Mouse (Mus musculus): ENCODE measurements at regions not wholly inside any gene's neighbourhood (a gene's known extent, or its start where the extent isn't known, plus 50 kb on each side); places are given as distances from the start of the nearest gene placed in this dataset.

DNA sequence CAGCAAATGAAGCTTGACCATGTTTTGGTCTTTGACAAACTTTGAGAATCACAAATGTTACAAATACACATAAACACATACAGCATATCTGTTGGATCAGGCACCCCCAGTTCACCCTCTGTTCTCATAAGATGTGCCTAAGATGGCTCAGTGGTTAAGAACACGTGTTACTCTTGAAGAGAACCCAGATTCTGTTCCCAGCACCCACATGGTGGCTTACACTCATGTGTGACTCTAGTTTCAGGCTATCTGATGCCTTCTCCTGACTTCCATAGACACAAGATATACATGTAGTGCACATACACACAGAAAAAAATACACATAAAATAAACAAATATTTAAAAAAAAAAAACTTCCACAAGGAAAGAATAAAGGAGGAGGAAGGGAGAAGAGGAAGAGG is 191.7 kb downstream of the Gm11361 start:
- no peak for DNase-seq

DNA sequence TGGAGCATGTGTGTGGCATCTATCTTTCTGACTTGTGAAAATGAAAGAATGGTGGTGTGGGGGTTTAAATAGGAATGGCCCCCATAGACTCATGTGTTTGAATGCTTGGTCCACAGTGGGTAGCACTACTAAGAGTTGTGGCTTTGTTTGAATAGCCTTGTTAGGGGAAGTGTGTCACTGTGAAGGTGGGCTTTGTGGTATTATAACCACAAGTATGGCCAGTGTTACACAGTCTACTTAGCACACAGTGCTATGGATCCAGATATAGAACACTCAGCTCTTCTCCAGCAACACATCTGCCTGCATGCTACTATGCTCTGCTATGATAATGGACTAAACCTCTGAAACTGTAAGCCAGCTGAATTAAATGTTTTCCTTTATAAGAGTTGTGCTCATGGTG is 184.9 kb downstream of the Gm11361 start:
- no peak for DNase-seq

DNA sequence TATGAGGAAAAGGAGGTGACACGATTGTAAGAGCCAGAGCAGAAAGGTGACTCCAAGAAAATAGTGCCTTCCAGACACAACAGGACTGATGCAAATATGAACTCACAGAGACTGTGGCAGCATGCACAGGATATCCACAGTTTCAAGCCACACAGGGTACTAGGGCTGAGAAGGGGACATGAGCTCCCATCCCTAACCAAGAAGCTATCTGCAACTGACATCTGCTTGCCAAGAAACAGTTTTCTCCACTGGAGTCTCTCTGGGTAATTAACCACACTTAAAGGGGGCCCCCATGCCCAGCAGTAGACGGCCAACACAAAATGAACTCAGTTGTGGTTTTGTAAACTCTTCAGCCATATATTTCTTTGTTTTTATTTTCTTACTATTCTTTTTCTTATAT is 176.1 kb downstream of the Gm11361 start:
- DNase-seq = no peak

DNA sequence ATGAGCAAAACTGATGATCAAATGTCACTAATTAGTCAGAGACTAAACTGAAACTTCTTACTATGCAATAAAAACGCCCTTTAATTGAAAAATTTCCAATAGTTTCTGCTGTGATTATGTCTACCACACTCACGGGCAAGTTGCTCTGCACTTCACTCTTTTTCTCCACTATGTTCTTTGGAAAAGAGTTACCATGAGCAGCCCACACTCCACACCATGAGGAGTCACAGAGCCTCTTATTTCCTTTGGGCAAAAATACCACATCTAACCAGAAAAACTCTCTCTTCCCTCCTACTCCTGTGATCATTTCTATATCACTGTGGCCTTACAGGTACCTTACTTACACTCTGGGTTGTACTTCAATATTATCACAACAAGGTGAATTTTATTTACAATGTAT is 174.7 kb downstream of the Gm11361 start:
- DNase-seq = no peak

DNA sequence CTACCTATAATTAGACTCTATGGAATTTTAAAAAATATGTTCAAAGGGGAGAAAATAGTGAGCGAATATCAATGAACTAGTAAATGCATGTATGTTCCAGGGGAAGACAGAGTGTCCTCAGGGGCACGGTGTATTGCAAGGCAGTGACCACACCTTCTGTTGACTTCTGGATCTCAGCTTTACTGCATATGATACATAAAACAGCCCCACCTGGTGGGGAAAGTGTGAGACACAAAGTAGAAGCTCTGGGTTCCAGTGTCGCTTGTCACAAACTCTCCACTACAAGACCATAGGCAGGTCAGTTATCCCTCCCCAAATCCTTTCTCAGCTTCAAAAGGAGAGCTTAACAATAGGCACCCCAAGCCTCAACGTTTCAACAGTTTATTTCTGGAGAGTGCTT is 168.8 kb downstream of the Gm11361 start:
- DNase-seq = no peak

DNA sequence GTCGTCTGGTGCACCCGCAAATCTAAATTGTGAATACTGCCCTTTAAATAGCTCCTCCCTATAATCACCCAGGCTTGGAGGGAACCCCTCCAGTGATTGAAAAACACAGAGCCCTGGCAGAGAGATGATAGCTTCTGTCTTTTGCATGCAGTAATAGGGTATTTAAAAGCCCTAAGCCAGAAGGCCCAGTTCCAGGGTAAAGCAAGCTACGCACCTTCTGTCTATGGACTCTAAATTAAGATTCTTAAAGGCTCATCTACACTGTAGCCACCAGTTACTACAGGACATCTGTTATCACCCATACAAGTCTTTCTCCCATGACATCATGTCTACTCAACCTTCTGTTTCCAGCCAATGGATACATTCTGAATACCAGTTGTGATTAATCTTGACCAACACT is 167.8 kb downstream of the Gm11361 start:
- DNase-seq = no peak

DNA sequence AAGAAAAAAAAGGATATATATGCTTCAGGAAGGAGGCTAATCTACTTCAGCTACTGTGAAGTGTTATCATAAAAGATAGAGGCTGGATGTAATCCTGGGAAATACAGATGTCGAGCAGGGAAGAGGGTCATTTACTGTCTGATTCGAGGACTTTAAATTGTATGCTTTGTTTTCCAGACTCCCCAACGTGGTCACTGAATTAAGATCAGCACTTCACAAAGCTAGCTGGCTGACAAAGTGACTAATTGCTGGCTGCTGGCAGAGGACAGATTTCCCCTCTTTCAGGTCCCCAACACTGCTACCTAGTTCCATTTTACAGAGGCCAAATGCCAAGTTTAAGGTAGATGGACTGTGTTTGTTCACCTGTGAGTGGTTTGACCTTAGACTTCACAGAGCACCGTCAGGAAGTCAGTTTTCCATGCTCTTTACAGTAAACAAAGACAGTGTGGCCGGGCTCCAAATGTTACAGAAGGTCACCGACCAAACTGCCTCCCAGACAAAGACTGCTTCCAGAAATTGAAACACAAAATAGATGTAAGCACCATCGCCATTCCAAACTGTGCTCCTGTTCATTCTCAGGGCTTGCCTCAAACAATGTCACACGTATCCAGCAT is 167.2 kb downstream of the Gm11361 start:
- no peak for DNase-seq

DNA sequence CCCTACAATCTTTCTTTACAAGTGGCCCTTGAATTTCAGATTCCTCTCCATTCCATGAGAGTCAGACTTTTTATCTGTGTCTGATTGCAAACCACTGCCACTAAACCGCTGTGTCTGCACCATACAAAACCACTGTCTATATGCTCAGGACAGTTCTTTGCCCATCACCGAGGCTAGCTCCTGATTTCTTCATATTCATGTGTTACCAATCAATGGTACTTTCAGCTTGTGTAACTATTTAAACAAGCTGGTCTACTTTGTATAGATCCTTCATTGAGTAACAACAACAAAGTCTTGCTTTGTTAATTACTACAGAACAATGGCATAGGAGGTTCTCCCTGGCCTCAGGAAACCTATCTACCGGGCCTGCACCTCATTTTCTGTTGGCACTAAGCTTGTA is 164.0 kb downstream of the Gm11361 start:
- no peak for DNase-seq

DNA sequence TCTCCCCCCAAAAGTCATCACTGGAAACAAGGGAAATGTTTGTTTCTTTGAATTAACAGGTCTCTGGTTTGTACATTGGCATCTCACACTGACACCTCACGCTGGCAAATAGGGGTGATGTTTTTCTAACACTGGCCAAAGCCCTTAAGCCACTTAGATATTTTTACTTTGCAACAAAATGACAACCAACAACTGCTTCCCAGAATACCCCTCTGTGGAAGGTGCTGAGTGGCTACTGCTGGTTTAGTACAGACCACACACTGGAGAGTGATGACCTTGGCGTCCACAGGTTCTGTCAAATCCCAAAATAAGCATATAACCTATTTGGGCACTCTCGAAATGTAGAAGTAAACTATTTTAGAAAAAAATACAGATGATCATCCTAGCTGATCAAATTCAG is 163.3 kb downstream of the Gm11361 start:
- DNase-seq = no peak

DNA sequence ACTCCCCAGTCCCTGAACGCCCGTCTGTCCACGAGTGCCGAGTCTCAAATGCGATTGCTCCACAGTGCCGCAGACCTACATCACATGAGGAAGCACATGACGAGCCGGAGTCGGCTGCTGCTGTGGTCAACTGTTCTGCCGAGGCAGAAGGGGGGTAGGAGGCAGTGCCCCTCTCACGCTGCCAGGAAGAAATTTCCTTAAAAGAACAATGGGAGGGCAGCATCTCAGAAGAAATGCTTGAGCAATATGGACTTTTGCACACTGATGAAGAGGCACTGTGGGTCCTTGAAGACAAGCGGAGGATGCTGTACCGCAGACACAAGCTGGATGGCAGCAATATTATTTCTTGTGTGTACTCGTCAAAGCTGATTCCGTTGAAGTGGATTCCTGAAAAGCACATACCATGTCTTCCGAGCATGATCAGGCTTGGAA is 162.6 kb downstream of the Gm11361 start:
- no peak for DNase-seq

DNA sequence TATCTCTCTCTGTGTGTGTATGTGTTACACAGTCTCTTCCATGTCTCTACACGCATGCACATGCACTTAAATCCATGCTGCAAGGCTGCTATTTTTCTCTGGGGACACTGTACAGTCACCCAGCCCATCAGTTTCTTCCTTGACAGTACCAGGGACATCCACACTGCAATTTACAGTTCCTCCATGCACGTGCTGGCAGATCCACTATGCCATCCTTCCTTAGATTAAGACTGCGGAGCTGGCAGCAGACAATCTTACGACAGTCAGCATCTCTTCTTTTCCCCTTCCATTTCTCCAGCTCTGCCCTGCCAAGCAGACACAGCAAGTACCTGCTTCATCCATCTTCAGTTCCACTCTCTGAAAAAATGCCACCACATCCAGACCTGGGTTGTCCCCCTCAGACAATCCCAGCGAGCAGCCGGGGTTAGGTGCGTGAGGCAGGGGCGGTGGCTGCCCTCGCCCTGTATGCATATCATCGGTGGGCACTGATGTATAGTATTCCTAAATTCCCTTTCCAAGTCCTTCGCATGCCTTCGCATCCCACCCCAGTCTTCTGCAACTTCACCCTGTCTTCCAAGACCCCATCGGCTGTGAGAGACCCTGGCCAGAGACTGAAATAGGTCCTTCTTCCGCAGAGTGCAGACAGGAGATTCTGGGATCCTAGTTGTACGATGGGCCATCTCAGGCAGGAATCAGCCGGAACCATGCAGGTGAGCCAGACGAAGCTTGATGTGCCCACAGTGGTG is 161.8 kb downstream of the Gm11361 start:
- DNase-seq = no peak

DNA sequence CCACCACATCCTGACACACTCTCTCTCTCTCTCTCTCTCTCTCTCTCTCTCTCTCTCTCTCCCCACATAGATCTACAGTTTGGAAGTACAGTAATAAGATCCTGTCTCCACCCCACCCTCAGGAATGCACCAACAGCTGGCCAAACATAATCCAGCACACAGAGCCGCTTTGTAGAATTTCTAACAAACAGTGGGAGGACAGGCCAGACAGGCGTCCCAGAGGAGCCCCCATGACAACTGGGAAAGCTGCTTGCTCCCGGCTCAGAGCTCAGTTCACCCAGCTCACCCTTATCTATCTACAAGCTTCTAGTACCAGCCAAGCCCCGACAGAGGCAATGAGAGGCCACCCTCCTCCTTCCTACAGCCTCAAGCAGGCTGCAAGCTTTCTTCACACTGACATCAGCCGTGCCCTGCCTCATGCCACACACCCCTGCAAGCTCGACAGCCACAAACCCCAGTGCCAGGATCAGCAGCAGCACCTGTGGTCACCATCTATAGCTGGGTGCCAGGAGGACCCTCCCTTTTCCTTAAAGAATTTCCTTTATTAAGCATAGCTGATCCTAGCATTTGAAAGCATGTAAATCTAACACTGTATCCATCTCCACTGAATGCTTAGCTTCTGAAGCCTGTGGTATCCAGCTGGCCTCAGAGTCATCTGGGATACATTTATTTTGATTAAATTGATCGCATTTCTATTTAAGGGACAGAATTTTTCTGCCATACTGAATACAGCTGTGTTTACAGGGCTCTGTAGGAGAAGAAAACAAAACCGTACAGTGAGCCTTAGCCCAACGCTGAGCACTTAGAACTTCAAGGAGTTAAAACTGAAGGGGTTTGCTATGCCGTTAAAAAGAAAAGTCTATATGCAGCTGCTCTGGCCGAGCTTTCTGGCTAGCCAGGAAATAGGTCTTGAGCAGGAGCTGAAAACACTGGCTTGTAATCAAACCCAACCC is 160.9 kb downstream of the Gm11361 start:
- peak; percentile 40 for DNase-seq

DNA sequence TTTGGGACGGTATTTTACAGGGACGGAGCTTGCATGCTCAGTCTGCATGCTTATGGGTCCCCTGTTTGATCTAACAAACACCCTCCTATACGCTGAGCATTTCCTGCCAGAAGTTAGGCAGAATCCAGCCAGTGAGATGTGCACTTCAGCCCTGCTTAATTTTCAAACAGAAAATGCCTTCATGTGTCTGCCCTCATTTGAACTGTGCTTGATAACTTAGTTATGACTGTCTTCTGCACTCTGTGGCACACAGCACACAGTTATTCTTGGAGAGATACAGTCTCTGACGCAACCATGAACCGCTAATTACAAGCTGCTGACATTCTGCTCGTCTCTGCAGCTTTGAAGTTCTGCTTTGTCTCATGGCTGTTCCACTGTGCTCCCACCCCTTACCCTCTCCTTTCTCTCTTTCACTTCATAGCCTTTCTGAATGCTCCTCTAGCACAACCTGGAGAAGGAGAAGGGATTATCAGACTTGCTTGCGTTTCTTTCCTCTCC is 160.2 kb downstream of the Gm11361 start:
- peak; percentile 53 for DNase-seq

DNA sequence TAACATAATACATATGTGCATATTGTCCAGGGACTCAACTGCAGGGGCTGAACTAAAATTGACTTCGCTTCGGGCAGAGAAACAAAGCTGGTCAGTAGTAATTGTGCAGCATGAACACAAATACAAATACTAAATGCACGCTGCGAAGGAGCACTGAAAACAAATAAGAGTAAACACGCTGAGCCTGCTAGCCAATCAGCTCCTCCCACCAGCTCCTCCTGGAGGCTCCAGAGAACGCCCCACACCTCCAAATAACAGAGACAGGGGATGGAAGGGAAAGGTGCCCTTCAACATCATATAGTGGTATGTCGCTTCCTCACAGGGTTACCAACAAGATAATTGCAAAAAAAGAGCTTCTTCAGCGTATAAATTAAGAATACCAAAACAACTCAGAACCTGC is 159.6 kb downstream of the Gm11361 start:
- no peak for DNase-seq

DNA sequence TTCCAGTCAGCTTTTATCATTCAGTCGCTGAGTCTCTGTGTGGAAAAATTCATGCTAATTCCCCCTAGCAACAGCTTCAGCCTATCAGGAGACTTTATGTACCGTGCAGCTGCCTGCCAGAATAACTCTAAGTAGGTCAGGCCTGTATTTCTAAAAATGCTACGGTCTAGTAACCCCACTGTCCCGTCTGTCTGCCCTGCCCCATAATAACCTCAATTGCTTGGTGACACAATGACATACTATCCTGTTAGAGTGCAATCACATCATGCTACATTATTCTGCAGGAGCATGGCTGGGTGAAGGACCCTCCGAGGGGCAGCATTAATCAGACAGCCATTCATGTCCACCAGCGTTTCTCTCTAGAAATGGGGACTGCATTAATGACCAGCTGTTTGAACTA is 158.9 kb downstream of the Gm11361 start:
- DNase-seq = peak; percentile 61

DNA sequence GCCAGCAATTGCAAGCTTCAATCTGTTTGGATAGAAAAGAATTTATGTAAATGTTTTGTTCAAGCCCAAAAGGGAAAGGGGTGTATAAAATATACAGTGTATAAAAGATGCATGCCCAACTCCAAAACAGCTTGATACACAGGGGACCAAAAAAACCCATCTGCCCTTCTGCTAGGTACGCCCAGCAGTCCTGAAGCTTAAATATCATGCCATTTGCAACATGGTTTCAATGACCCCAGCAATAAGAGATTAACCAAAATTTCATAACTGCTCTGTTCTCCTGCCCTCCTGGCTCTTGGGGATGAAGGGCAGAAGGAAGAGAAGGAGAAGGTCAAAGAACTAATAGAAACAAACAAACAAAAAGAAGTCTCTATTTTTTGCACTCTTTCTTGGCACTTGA is 158.4 kb downstream of the Gm11361 start:
- DNase-seq = no peak

DNA sequence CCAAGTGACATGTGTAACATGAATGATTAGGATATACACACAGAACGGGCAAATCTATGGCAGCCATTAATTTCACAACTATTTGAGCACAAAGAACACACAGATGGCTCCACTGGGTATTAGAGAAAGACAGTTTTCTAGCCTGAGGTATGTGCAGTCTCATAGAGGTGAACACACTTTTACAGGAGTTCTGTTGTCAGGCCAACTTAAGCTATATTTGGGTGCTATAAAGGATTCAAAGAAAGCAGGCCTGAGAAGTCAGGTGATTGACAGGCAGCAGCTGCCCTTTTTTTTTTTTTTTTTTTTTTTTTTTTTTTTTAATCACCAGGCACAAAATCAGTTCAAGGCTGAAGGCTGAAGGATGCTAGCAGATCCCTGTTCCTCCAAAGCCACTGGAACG is 153.0 kb downstream of the Gm11361 start:
- no peak for DNase-seq

DNA sequence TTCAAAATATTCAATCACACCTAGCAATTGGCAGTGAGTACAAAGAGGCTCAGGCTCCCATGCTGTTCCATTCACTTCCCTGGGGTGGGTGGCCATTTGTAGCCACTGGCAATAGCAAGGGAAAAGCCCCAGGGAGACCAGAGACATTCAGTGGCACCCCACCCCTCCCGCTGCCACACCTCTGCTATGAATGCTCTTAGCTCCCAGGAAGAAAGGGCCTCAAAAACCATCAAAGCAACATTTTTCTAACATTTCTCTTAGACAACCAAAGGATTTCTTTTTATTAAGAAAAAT is 152.2 kb downstream of the Gm11361 start:
- DNase-seq = no peak

DNA sequence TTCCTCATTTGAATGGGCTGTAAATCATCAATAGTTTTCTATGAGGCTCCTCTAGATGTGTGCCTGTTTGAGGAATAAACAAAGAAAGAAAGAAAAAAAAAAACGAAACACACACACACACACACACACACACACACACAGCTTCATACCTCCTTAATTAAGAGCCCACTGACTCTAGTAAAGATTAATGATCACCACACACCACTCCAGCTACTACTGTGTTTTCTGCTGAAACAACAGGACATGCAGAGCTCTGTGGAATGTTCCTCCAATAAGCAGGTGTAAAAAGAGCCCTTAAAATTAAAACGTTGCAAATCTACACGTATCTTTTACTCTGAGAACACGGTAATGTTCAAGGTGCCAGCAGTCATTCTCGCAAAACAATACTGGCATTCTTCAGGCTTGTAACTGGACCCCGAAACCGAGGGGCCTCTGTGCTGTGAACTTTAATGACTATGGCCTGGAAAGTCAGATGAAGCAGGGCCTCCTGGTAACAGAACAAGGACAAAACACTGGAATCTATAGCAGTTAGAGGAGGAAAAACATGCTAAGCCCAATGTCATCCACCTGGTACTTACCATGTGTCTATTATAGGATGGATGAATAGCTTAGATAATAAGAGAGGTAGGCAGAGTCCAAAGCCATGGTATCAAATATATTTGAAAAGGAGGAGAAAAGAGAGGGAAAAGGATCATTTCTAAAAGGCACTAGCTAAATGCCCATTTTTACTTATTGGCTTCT is 151.7 kb downstream of the Gm11361 start:
- DNase-seq = no peak

DNA sequence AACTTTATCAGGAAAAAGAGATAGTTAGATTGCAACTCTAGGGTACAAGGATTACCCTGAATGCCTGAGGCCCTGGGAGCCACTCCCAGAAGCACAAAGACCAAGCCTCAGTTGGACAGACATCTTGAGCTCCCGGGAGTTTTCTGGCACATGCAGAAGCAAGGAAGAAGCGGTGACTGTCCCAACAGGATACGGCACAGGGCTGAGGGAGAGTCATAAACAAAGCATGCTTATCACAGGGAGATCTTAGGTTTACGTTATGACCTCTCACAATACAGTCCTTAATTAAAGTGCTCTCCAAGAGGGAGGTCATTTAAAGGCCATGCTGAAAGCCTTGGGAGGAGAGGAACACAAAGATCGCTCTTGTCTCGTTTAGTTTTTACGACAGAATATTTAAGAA is 143.1 kb downstream of the Gm11361 start:
- no peak for DNase-seq

All from adrenal gland, adult 2 months (tissue).